Mouse (Mus musculus): ENCODE measurements around the gene Atp6v1b1. TPM values are rescaled to one million over a fixed set of nuclear protein-coding genes. Genes with fewer than 3 reads are reported as not detected.
A peak's percentile ranks its signal among the peaks of the same experiment; 100 is the strongest.

Gene Atp6v1b1
- not detected for total RNA-seq (2022)

GRCm38 (mm10) chr6:83742761-83743160 lies at the start of gene Atp6v1b1:
TSS of gene Atp6v1b1 (plus strand) at chr6:83742990.
- DNase-seq (ENCODE audit: low spot score in 2 of 2) = no peak

- DNase-seq (ENCODE audit: low spot score in 2 of 2) = no peak
These were observed 49.0 kb upstream of the Atp6v1b1 start for GRCm38 (mm10) chr6:83693835-83694234.

GRCm38 (mm10) chr6:83695731-83696130 lies 47.1 kb upstream of the Atp6v1b1 start:
- no peak for DNase-seq (ENCODE audit: low spot score in 2 of 2)

GRCm38 (mm10) chr6:83696684-83697083 lies 46.1 kb upstream of the Atp6v1b1 start:
- no peak for DNase-seq (ENCODE audit: low spot score in 2 of 2)

- DNase-seq (ENCODE audit: low spot score in 2 of 2) = no peak
These were observed 44.9 kb upstream of the Atp6v1b1 start for GRCm38 (mm10) chr6:83697932-83698331.

- no peak for DNase-seq (ENCODE audit: low spot score in 2 of 2)
These were observed 42.8 kb upstream of the Atp6v1b1 start for GRCm38 (mm10) chr6:83699971-83700370.

GRCm38 (mm10) chr6:83701001-83701400 lies 41.8 kb upstream of the Atp6v1b1 start:
- DNase-seq (ENCODE audit: low spot score in 2 of 2) = no peak

GRCm38 (mm10) chr6:83702146-83702999 lies 40.4 kb upstream of the Atp6v1b1 start:
- DNase-seq (ENCODE audit: low spot score in 2 of 2) = no peak

GRCm38 (mm10) chr6:83703000-83703721 lies 39.6 kb upstream of the Atp6v1b1 start:
- DNase-seq (ENCODE audit: low spot score in 2 of 2) = no peak

GRCm38 (mm10) chr6:83703722-83704078 lies 39.1 kb upstream of the Atp6v1b1 start:
- DNase-seq (ENCODE audit: low spot score in 2 of 2) = no peak

- DNase-seq (ENCODE audit: low spot score in 2 of 2) = no peak
These were observed 38.5 kb upstream of the Atp6v1b1 start for GRCm38 (mm10) chr6:83704294-83704693.

GRCm38 (mm10) chr6:83704701-83705100 lies 38.1 kb upstream of the Atp6v1b1 start:
- DNase-seq (ENCODE audit: low spot score in 2 of 2) = no peak

- no peak for DNase-seq (ENCODE audit: low spot score in 2 of 2)
These were observed 34.9 kb upstream of the Atp6v1b1 start for GRCm38 (mm10) chr6:83707738-83708510.

- no peak for DNase-seq (ENCODE audit: low spot score in 2 of 2)
These were observed 32.3 kb upstream of the Atp6v1b1 start for GRCm38 (mm10) chr6:83710361-83711066.

- DNase-seq (ENCODE audit: low spot score in 2 of 2) = peak; percentile 44 to 50
These were observed 31.6 kb upstream of the Atp6v1b1 start, which contains the start of gene Vax2 for GRCm38 (mm10) chr6:83711067-83711675. TSS of gene Vax2 (plus strand) at chr6:83711264.

- no peak for DNase-seq (ENCODE audit: low spot score in 2 of 2)
These were observed 30.9 kb upstream of the Atp6v1b1 start for GRCm38 (mm10) chr6:83711725-83712475.

- DNase-seq (ENCODE audit: low spot score in 2 of 2) = no peak
These were observed 29.3 kb upstream of the Atp6v1b1 start for GRCm38 (mm10) chr6:83713271-83714136.

- no peak for DNase-seq (ENCODE audit: low spot score in 2 of 2)
These were observed 28.3 kb upstream of the Atp6v1b1 start for GRCm38 (mm10) chr6:83714221-83715123.
